In genomic region chr15:51502058-51502741, GRCm38 (mm10) we compare ENCODE assay signal across 18 mouse cellular contexts.
A peak's percentile ranks its signal among the peaks of the same experiment; 100 is the strongest.
DNase-seq lines count a peak whose midpoint lies in the region; ATAC-seq and TF ChIP-seq lines count a peak whose summit lies in the region.
"Had no signal": no experiment of that assay in that cellular context is flagged by ENCODE, and none has a peak within 500 bp of the region (broad histone marks: within the 10 kb centered on the region; RNA-seq: fewer than 3 reads in every experiment).

No protein-coding gene starts in this region.

- peak overlapping the region; percentile 82 for H3K27ac ChIP-seq in lung, embryonic 14.5 days (ENCODE audit: low read depth)
- H3K27ac ChIP-seq in embryonic facial prominence, embryonic 15.5 days (replicated peaks), result peak overlapping the region; percentile 52
- H3K27ac ChIP-seq in midbrain, embryonic 14.5 days (replicated peaks; ENCODE audit: low read depth, low read length), result peak overlapping the region; percentile 60
- H3K27ac ChIP-seq: gastrocnemius, adult 2 months had no signal

- no peak for TF ChIP-seq POLR2A in lung, adult 2 months (IDR thresholded peaks at IDR 0.05; ENCODE audit: borderline replicate concordance, extremely low read depth, low read depth, low read length)

- H3K4me3 ChIP-seq in lung, embryonic 14.5 days (ENCODE audit: low read depth, low read length), result no peak overlapping the region
- H3K4me3 ChIP-seq in lung, adult 2 months (replicated peaks; ENCODE audit: extremely low read depth, low read depth, low read length), result no peak overlapping the region
- H3K4me3 ChIP-seq in embryonic facial prominence, embryonic 15.5 days (replicated peaks), result no peak overlapping the region
- no peak overlapping the region for H3K4me3 ChIP-seq in midbrain, embryonic 14.5 days (replicated peaks; ENCODE audit: low read depth, low read length)
- H3K4me3 ChIP-seq: myocyte had no signal

- no peak for TF ChIP-seq CTCF in lung, embryonic 14.5 days (IDR thresholded peaks at IDR 0.05; ENCODE audit: low read depth)
- no peak for TF ChIP-seq CTCF in lung, adult 2 months (IDR thresholded peaks at IDR 0.05; ENCODE audit: insufficient read depth, low read length)

- no peaks in the 10 kb centered on the region for H3K4me1 ChIP-seq in lung, embryonic 14.5 days (ENCODE audit: insufficient read depth)
- H3K4me1 ChIP-seq in lung, adult 2 months (ENCODE audit: control insufficient read depth, insufficient read depth, low read length), result no peaks in the 10 kb centered on the region
- peaks cover 18% of the 10 kb centered on the region for H3K4me1 ChIP-seq in embryonic facial prominence, embryonic 15.5 days
- peaks cover 14% of the 10 kb centered on the region; the same call in 1 of the 2 replicates for H3K4me1 ChIP-seq in midbrain, embryonic 14.5 days (ENCODE audit: control insufficient read depth, insufficient read depth, low read length)

- 23% methylated on average over 12 of the region's 12 CpGs for WGBS in lung, embryonic 14.5 days
- WGBS in lung, adult 2 months, result 49% methylated on average over 12 of the region's 12 CpGs
- 34% methylated on average over 12 of the region's 12 CpGs for WGBS in embryonic facial prominence, embryonic 15.5 days
- WGBS in midbrain, embryonic 14.5 days, result 74% methylated on average over 12 of the region's 12 CpGs

- no peaks in the 10 kb centered on the region for H3K36me3 ChIP-seq in lung, embryonic 14.5 days (ENCODE audit: insufficient read depth)
- no peaks in the 10 kb centered on the region for H3K36me3 ChIP-seq in embryonic facial prominence, embryonic 15.5 days
- no peaks in the 10 kb centered on the region for H3K36me3 ChIP-seq in midbrain, embryonic 14.5 days (ENCODE audit: control insufficient read depth, insufficient read depth, low read length)

- H3K27me3 ChIP-seq in lung, embryonic 14.5 days (ENCODE audit: insufficient read depth, low read length), result no peaks in the 10 kb centered on the region
- H3K27me3 ChIP-seq in embryonic facial prominence, embryonic 15.5 days, result no peaks in the 10 kb centered on the region
- no peaks in the 10 kb centered on the region for H3K27me3 ChIP-seq in midbrain, embryonic 14.5 days (ENCODE audit: control insufficient read depth, insufficient read depth, low read length)

- ATAC-seq in lung, embryonic 14.5 days (ENCODE audit: insufficient read depth), result peak; percentile 95
- no peak for ATAC-seq in embryonic facial prominence, embryonic 15.5 days (ENCODE audit: insufficient number of reproducible peaks, low FRiP score, low TSS enrichment, low read depth)
- no peak for ATAC-seq in midbrain, embryonic 14.5 days (ENCODE audit: low FRiP score, low TSS enrichment)
- ATAC-seq: inflammation-experienced regulatory T-cells, adult 6 months; Patski had no signal

- peak; percentile 36 for DNase-seq in embryo, embryonic 11 days
- no peak for DNase-seq in embryo, embryonic 10 days (ENCODE audit: low spot score)
- DNase-seq in lung, embryonic 14.5 days, result peak; percentile 89
- DNase-seq in lung, adult 2 months, result no peak
- peak; percentile 32 for DNase-seq in midbrain, embryonic 14.5 days
- DNase-seq in adrenal gland, adult (ENCODE audit: inconsistent age in 2 of 2, low spot score in 1 of 2), result no peak
- DNase-seq in cerebellum, postnatal 10 days, result no peak
- DNase-seq: cerebellum, adult 11-12 months; gastrocnemius, adult 2 months; heart, postnatal 4 days; kidney, postnatal 25 days; layer of hippocampus, postnatal 36 days; left cerebral cortex, postnatal 4 days; thymus, adult 18-20 months had no signal

- H3K4me2 ChIP-seq in lung, embryonic 14.5 days, result peak overlapping the region; percentile 50
- peak overlapping the region; percentile 44 for H3K4me2 ChIP-seq in embryonic facial prominence, embryonic 15.5 days (replicated peaks)
- H3K4me2 ChIP-seq in midbrain, embryonic 14.5 days (ENCODE audit: low read length), result peak overlapping the region; percentile 46; the same call in 1 of the 2 replicates

- no peaks in the 10 kb centered on the region for H3K9me3 ChIP-seq in lung, embryonic 14.5 days (ENCODE audit: low read depth, low read length)
- no peaks in the 10 kb centered on the region for H3K9me3 ChIP-seq in embryonic facial prominence, embryonic 15.5 days (replicated peaks)
- H3K9me3 ChIP-seq in midbrain, embryonic 14.5 days (ENCODE audit: control insufficient read depth, low read length), result no peaks in the 10 kb centered on the region

- H3K9ac ChIP-seq in lung, embryonic 14.5 days, result no peak overlapping the region
- no peak overlapping the region for H3K9ac ChIP-seq in embryonic facial prominence, embryonic 15.5 days
- H3K9ac ChIP-seq in midbrain, embryonic 14.5 days (replicated peaks; ENCODE audit: low read length), result no peak overlapping the region

Comparison
In these comparisons a context has a peak if more than half of its experiments do, and no peak if none do; other contexts are left out.
1. DNase-seq: peak in embryo, embryonic 11 days (single experiment), lung, embryonic 14.5 days (single experiment) and midbrain, embryonic 14.5 days (single experiment); none in embryo, embryonic 10 days (single experiment), lung, adult 2 months (single experiment), adrenal gland, adult (0 of 2) and cerebellum, postnatal 10 days (0 of 2).
2. Peak in every context shown above with its lines, with median percentiles within 50 percentile points of each other: H3K27ac ChIP-seq and H3K4me2 ChIP-seq.